Mouse (Mus musculus) G1E (cell line): ENCODE measurements around the gene 9930022D16Rik. TPM values are rescaled to one million over a fixed set of nuclear protein-coding genes. Genes with fewer than 3 reads are reported as not detected.

ENCODE experiments used
- ATAC-seq: 2 replicates; pipeline ENCODE4 v1.8.0; 2016; ENCODE audit warnings: mild to moderate bottlenecking; ENCODE audit not compliant: insufficient number of reproducible peaks, poor library complexity, low FRiP score, severe bottlenecking; ENCODE audit errors: extremely low read depth
- DNase-seq: peaks from one replicate; pipeline ENCODE4 v3.0.0; 2012; ENCODE audit warnings: low spot score
- H3K27me3 ChIP-seq: 2 replicates; pipeline ENCODE4 v1.6.1; 2012; ENCODE audit warnings: mild to moderate bottlenecking, low read length, inconsistent platforms; ENCODE audit not compliant: insufficient read depth
- H3K36me3 ChIP-seq: replicated peaks from 2 replicates; pipeline ENCODE3; 2012; ENCODE audit warnings: mild to moderate bottlenecking, inconsistent platforms
- H3K4me1 ChIP-seq: 2 replicates; pipeline ENCODE4 v1.6.1; 2012; ENCODE audit warnings: low read depth, low read length, inconsistent platforms, mixed read lengths; ENCODE audit not compliant: insufficient read depth
- H3K4me3 ChIP-seq: 2 replicates; pipeline ENCODE4 v1.5.1; 2012; ENCODE audit warnings: low read depth, mild to moderate bottlenecking, inconsistent platforms, low read length, moderate library complexity, mixed read lengths
- H3K9me3 ChIP-seq: replicated peaks from 2 replicates; pipeline ENCODE4 v1.6.1; 2012; ENCODE audit warnings: inconsistent platforms
- CTCF ChIP-seq: IDR thresholded peaks from 2 replicates; pipeline ENCODE4 v1.5.1; 2012; ENCODE audit warnings: low read depth, low read length, inconsistent platforms, mixed read lengths
- GATA1 ChIP-seq: IDR thresholded peaks from 2 replicates; pipeline ENCODE4 v1.6.1; 2012; ENCODE audit warnings: borderline replicate concordance, low read length, inconsistent platforms, mixed read lengths
- GATA2 ChIP-seq: IDR thresholded peaks from 2 replicates; pipeline ENCODE4 v1.6.1; 2012; ENCODE audit warnings: low read depth, low read length, inconsistent platforms, borderline replicate concordance
- POLR2AphosphoS5 ChIP-seq: IDR thresholded peaks from 2 replicates; pipeline ENCODE4 v1.6.1; 2012; ENCODE audit warnings: low read depth, low read length, inconsistent platforms; ENCODE audit not compliant: insufficient replicate concordance
- TAL1 ChIP-seq: conservative IDR thresholded peaks from 2 replicates; pipeline ENCODE4 v1.6.1; 2012; ENCODE audit warnings: low read depth, low read length, inconsistent platforms, mixed read lengths
- polyA plus RNA-seq: library from polyadenylated mRNA; stranded (reverse); fragments of >175 nt; gene quantifications from 2 replicates; pipeline ENCODE4 v1.2.3, GENCODE M21; 2012
- total RNA-seq, 2 experiments: library from RNA; stranded (forward) in 1 of 2; stranded (reverse) in 1 of 2; fragments of 200-1000 nt in 1 of 2; fragments of >200 nt in 1 of 2; fragmentation: Nextera tagmentation in 1 of 2; gene quantifications; 2 replicates each; pipeline ENCODE4 v1.2.3; 2014 to 2017

Gene 9930022D16Rik
- total and polyA plus RNA-seq, 3 experiments: 0.44 TPM; not detected in 2

GRCm38 (mm10) chr11:109375412-109375811 is 38.3 kb upstream of the 9930022D16Rik start:
- Histone ChIP-seq H3K9me3 (no peaks in the 10 kb centered on the region), H3K4me1 (peaks cover 62% of the 10 kb centered on the region), H3K27me3 (no peaks in the 10 kb centered on the region), H3K4me3 (no peak overlapping the region), H3K36me3 (peaks cover 61% of the 10 kb centered on the region)
- no peak for TF ChIP-seq CTCF
- no peak for TF ChIP-seq GATA1
- no peak for TF ChIP-seq TAL1
- no peak for TF ChIP-seq GATA2
- TF ChIP-seq POLR2AphosphoS5: no peak
- ATAC-seq (no peak), DNase-seq (no peak)

GRCm38 (mm10) chr11:109376484-109377143 is 37.1 kb upstream of the 9930022D16Rik start:
- peak; percentile 77 for ATAC-seq
- H3K4me3 ChIP-seq: peak overlapping the region; percentile 11; the same call in 1 of the 2 replicates
- H3K4me1 ChIP-seq: peaks cover 61% of the 10 kb centered on the region
- no peak for TF ChIP-seq CTCF
- no peak for TF ChIP-seq POLR2AphosphoS5
- no peak for TF ChIP-seq GATA2
- TF ChIP-seq GATA1: no peak
- no peak for TF ChIP-seq TAL1
- H3K36me3 ChIP-seq: peaks cover 58% of the 10 kb centered on the region
- H3K9me3 ChIP-seq: no peaks in the 10 kb centered on the region
- no peak for DNase-seq
- H3K27me3 ChIP-seq: no peaks in the 10 kb centered on the region

- H3K27me3 ChIP-seq: no peaks in the 10 kb centered on the region
- peaks cover 55% of the 10 kb centered on the region for H3K36me3 ChIP-seq
- TF ChIP-seq POLR2AphosphoS5 (no peak), CTCF (no peak)
- no peak; the same call in 1 of the 2 replicates for ATAC-seq
- H3K9me3 ChIP-seq: no peaks in the 10 kb centered on the region
- peaks cover 59% of the 10 kb centered on the region for H3K4me1 ChIP-seq
- no peak for DNase-seq
- peak overlapping the region; percentile 9; the same call in 1 of the 2 replicates for H3K4me3 ChIP-seq
These were observed 36.2 kb upstream of the 9930022D16Rik start for GRCm38 (mm10) chr11:109377477-109377876.

GRCm38 (mm10) chr11:109378051-109378450 is 35.7 kb upstream of the 9930022D16Rik start:
- TF ChIP-seq TAL1 (no peak), GATA1 (no peak), CTCF (no peak), POLR2AphosphoS5 (no peak), GATA2 (no peak)
- Histone ChIP-seq H3K4me3 (no peak overlapping the region), H3K9me3 (no peaks in the 10 kb centered on the region), H3K27me3 (no peaks in the 10 kb centered on the region), H3K36me3 (peaks cover 57% of the 10 kb centered on the region), H3K4me1 (peaks cover 59% of the 10 kb centered on the region)
- DNase-seq (no peak), ATAC-seq (no peak)

GRCm38 (mm10) chr11:109380662-109381061 is 33.1 kb upstream of the 9930022D16Rik start:
- Histone ChIP-seq H3K4me1 (peaks cover 59% of the 10 kb centered on the region), H3K36me3 (peaks cover 62% of the 10 kb centered on the region), H3K4me3 (no peak overlapping the region), H3K9me3 (no peaks in the 10 kb centered on the region), H3K27me3 (no peaks in the 10 kb centered on the region)
- TF ChIP-seq GATA1 (no peak), GATA2 (no peak), TAL1 (no peak), CTCF (no peak)
- ATAC-seq: peak; percentile 22
- no peak for DNase-seq

GRCm38 (mm10) chr11:109385296-109385695 is 28.4 kb upstream of the 9930022D16Rik start:
- H3K4me1 ChIP-seq: peaks cover 48% of the 10 kb centered on the region
- TF ChIP-seq GATA1: no peak
- TF ChIP-seq POLR2AphosphoS5: no peak
- no peak for TF ChIP-seq GATA2
- no peak for TF ChIP-seq TAL1
- TF ChIP-seq CTCF: no peak
- no peak overlapping the region for H3K4me3 ChIP-seq
- H3K9me3 ChIP-seq: no peaks in the 10 kb centered on the region
- no peaks in the 10 kb centered on the region for H3K27me3 ChIP-seq
- DNase-seq: no peak
- peaks cover 65% of the 10 kb centered on the region for H3K36me3 ChIP-seq
- no peak for ATAC-seq

GRCm38 (mm10) chr11:109389046-109389445 is 24.7 kb upstream of the 9930022D16Rik start:
- ATAC-seq: no peak
- no peak for DNase-seq
- Histone ChIP-seq H3K4me1 (peaks cover 43% of the 10 kb centered on the region), H3K36me3 (peaks cover 73% of the 10 kb centered on the region), H3K27me3 (no peaks in the 10 kb centered on the region), H3K9me3 (no peaks in the 10 kb centered on the region), H3K4me3 (no peak overlapping the region)
- TF ChIP-seq GATA2 (no peak), TAL1 (no peak), CTCF (no peak), GATA1 (no peak), POLR2AphosphoS5 (no peak)
